Mouse (Mus musculus) spleen, adult 10 weeks (tissue): ENCODE results near the gene Cckbr. TPM values are rescaled to one million over a fixed set of nuclear protein-coding genes. Genes with fewer than 3 reads are reported as not detected.

Experiments
- polyA plus RNA-seq: library from polyadenylated mRNA; stranded (reverse); fragments of 350-450 nt; fragmentation: Illumina TruSeq; extraction: RNeasy Lipid Tissue Mini Kit (QIAGEN cat#74804); gene quantifications from one replicate; pipeline ENCODE4 v1.2.3, GENCODE M21; 2015; ENCODE audit warnings: low replicate concordance; ENCODE audit not compliant: insufficient read depth

The Cckbr gene
- not detected for polyA plus RNA-seq

DNA sequence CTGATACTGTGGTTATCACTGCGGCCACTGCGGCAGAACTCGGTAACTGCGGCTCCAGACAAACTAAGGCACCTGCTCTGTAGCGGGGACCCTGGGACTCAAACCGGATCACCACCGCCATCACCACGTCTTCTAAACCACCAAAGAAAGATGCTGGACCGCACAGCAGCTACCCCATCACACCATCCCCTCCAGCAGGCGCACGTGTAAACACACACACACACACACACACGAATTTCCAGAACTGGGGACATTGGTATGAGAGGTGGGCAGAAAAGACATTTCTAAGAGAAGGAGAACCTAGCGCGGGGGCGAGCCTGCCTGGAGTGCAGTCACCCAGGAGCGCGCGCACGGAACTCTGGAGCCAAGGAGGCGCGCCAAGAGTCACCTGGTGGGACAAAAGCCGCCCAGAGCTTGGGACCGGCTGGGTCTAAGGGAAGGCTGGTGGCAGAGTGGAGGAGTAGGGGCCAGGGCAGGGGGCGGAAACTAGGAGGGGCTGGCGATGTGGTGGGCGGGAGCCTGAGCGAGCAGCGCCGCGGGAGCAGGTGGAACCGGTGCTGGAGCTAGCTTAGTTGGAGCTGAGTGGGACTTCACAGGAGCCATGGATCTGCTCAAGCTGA is at the start of gene Cckbr:
TSS of gene Cckbr (plus strand) at position 308 of the 620 bp plus-strand sequence.

DNA sequence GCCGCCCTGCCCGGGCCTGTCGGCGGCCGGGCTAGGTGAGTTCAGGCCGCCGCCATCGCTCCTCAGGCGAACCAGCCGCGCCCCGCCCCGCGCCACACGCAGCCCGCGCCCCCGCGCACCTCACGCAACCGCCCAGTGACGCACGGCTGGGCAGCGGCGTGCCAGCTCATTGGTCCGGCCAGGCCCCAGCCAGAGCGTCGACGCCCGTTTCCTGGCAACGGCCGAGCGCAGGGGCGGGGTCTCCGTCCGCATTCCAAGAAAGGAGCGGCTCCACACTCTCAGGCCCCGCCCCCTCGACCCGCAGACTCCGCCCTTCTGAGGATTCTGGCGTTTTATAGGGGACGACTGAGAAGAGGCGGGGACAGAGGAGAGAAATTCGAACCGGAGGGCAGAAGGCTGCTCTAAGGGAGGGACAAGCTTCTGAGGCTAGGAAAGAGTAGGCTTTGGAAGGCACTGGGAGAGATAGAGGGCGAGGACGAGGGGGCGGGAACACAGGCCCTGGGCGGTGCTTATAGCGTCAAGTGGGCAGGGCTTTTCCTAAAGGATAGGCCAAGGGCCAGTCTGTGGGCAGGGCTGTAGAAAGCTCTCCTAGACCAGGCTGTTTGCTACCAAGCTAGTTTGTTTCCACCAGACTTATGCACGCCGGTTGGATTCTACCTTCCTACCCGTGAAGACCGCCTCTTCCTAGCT is 25.5 kb upstream of the Cckbr start, which contains the start of gene Fam160a2:
TSS of gene Fam160a2 (minus strand) at position 120 of the 690 bp plus-strand sequence.

DNA sequence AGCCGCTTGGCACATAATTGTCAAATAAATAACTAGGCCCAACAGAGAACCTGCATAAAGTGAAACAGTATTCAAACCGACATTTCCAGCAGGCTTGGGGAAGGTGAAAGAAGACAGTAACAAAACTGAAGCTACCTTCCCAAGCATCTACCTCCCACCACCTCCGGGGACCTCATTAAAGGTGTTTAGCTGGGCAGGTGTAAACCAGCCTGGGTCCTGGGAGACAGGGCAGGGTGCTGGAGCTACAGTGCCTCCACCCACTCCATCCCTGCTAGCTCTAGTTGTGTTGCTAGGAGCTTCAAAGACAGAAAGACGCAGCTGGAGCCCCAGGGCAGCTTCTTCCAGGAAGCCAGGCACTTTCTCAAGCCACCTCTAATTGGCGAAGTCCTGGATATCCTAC is 21.3 kb upstream of the Cckbr start, which contains the start of gene Cnga4:
TSS of gene Cnga4 (plus strand) at position 301 of the 400 bp plus-strand sequence.

DNA sequence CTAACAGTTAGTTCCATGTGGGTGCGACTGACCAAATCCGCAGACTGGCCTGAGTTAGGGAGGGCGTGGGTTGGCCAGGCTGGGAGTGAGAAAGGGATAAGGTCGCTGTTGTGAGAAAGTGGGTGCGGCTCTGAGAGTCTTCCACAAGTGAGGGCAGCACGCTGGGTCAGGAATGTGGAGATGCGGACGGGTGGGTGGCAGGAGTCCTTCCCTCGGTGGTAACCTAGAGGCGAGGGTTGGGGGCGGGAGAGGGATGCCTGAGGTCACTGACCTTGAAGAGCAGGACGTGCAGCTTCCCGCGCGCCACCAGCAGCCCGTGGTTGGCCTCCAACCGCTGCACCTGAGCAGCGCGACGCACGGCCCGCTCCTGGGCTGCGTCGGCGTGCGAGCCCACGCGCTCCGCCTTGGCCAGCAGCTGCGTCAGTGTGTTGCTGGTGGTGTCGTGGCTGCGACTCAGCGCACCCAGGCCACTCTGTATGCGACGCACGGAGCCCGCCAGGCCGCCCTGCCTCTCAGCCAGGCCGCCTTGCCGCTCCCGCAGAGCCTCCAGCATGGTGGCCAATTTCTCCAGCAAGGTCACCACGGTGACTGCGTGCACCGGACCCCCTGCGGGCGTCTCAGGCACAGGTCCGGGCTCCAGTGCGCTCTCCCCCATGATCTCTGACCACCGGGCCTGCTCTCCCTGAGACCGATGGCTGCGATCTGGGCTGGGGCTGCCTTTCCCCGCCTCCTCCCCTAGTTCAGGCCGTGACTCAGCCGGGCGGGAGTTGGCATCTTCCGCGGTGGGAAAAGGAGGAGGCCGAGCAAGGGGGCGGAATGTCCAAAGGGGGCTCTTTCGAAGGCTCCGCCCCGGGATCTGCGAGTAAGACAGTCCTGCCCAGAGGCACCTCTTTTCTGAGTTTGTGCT is 56.2 kb downstream of the Cckbr start, which contains the start of gene Cavin3:
TSS of gene Cavin3 (minus strand) at position 796 of the 907 bp plus-strand sequence.

Other genes with a start within 250 kb of the Cckbr start
- gene Olfr685, start 239.7 kb upstream of the Cckbr start, polyA plus RNA-seq = not detected
- gene Olfr686, start 218.2 kb upstream of the Cckbr start, polyA plus RNA-seq = not detected
- gene Olfr688, start 137.6 kb upstream of the Cckbr start, polyA plus RNA-seq = not detected
- not detected for gene Olfr689, start 114.6 kb upstream of the Cckbr start, polyA plus RNA-seq
- not detected for gene Olfr690, start 91.6 kb upstream of the Cckbr start, polyA plus RNA-seq
- gene Olfr691, start 83.5 kb upstream of the Cckbr start, polyA plus RNA-seq = not detected
- not detected for gene Olfr692, start 57.5 kb upstream of the Cckbr start, polyA plus RNA-seq
- not detected for gene Gm5901, start 50.7 kb upstream of the Cckbr start, polyA plus RNA-seq
- 19.9 TPM for gene Fam160a2, start 25.7 kb upstream of the Cckbr start, polyA plus RNA-seq
- gene Cnga4, start 21.2 kb upstream of the Cckbr start, polyA plus RNA-seq = not detected
- gene Cavin3, start 56.6 kb downstream of the Cckbr start, polyA plus RNA-seq = 12.3 TPM
- gene Smpd1, start 128.6 kb downstream of the Cckbr start, polyA plus RNA-seq = 12.2 TPM
- gene Apbb1, start 155.9 kb downstream of the Cckbr start, polyA plus RNA-seq = 1.8 TPM
- 0.26 TPM for gene Hpx, start 174.4 kb downstream of the Cckbr start, polyA plus RNA-seq
- 38.1 TPM for gene Trim3, start 207.8 kb downstream of the Cckbr start, polyA plus RNA-seq
- 33.4 TPM for gene Timm10b, start 214.3 kb downstream of the Cckbr start, polyA plus RNA-seq
- 23.6 TPM for gene Arfip2, start 214.7 kb downstream of the Cckbr start, polyA plus RNA-seq
- gene Gm45799, start 214.8 kb downstream of the Cckbr start, polyA plus RNA-seq = 6.7 TPM
- 7.2 TPM for gene Dnhd1, start 225.1 kb downstream of the Cckbr start, polyA plus RNA-seq